Mouse (Mus musculus) megakaryocyte progenitor cell, adult 5-6 weeks (primary cell): ENCODE data around the gene Kctd21. TPM values are rescaled to one million over a fixed set of nuclear protein-coding genes. Genes with fewer than 3 reads are reported as not detected.
A peak's percentile ranks its signal among the peaks of the same experiment; 100 is the strongest.

ENCODE experiments used
- ATAC-seq: replicated peaks from 2 replicates; pipeline ENCODE4 v1.8.0; 2016; ENCODE audit warnings: mild to moderate bottlenecking, moderate TSS enrichment, inconsistent platforms; ENCODE audit not compliant: poor library complexity
- total RNA-seq, 2 experiments: library from RNA; stranded (forward) in 1 of 2; stranded (reverse) in 1 of 2; fragments of 157-497, 149-512 nt in 1 of 2; fragments of 200-1000 nt in 1 of 2; gene quantifications; 2 replicates each; pipeline versions ENCODE4 v1.2.3 to v1.2.4; 2015 to 2017

Gene Kctd21
- total RNA-seq, 2 experiments from 2014 or later: 0.54 to 1.0 TPM

GRCm38 (mm10) chr7:97346822-97347166, 14.7 kb downstream of the Kctd21 start:
- peak; percentile 91 for ATAC-seq

DNA sequence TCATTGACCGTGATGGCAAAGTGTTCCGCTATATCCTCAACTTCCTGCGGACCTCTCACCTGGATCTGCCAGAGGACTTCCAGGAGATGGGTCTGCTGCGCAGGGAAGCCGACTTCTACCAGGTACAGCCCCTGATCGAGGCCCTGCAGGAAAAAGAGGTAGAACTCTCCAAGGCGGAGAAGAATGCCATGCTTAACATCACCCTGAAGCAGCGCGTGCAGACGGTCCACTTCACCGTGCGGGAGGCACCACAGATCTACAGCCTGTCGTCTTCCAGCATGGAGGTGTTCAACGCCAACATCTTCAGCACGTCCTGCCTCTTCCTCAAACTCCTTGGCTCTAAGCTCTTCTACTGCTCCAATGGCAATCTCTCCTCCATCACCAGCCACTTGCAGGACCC, 15.3 kb downstream of the Kctd21 start:
- ATAC-seq: no peak

DNA sequence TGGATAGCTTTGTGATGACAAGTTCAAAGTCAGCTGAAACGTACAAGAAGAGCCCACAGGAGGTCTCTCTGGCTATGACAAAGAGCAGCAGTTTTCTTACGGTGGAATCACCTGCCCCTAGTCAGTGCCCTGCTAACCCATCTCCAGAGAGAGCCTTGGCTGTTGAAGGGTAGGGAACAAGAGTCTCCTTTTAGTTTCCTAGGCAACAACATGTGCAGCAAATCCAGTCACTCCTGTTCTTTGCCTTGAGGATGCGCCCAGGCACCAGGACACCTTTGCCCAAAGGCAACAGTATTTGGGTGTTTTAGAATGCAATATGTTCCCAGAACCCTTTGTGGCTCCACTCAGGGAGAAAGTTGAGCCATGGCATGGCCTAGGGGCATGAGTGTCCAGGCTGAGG, 16.2 kb downstream of the Kctd21 start:
- ATAC-seq: no peak

DNA sequence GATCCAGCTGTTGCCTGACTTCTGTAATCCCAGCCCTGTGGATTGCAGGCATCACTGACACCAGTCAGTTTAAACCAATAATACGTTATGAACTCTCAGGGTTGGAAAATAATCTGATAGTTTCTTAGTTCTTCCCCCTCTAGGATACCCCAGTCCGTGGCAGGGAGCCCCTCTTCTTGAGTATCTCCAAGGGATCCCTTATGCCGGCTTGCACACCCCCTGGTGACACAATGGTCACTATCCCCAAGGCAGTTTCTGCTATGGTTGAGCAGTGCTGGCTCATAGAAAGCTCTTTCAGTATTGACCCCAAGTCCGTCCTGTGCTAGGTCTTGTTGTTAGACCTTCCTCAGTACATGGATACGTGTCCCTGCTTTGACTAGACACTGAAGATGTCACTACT, 16.7 kb downstream of the Kctd21 start:
- ATAC-seq: no peak

GRCm38 (mm10) chr7:97349438-97349837, 17.3 kb downstream of the Kctd21 start:
- ATAC-seq: no peak

- ATAC-seq: no peak
Observed at GRCm38 (mm10) chr7:97350891-97351290, 18.8 kb downstream of the Kctd21 start.

- ATAC-seq: no peak
Observed at GRCm38 (mm10) chr7:97351792-97352513, 19.8 kb downstream of the Kctd21 start.

DNA sequence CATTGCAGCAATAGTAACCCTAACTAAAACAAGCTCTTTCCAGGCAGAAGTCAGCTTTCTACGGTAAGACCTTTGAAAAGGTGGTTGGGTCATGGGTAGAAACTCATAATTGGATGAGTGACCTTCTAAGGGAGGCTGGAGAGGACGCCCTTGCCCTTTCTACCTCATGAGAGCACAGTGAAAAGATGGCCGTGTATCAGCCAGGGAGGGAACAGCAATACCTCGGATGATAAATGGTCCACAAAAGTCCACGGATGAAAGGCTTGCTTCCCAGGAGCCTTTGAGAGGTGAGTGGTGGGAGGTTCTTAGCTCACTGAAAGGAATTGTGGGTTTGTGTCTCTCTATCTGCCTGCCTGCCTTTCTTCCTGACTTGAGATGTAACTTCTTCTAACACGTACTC, 21.2 kb downstream of the Kctd21 start:
- no peak for ATAC-seq

- ATAC-seq: peak; percentile 71
Observed at GRCm38 (mm10) chr7:97355068-97355841, 23.1 kb downstream of the Kctd21 start.

GRCm38 (mm10) chr7:97356253-97356652, 24.1 kb downstream of the Kctd21 start:
- ATAC-seq: no peak

- ATAC-seq: peak; percentile 44
Observed at GRCm38 (mm10) chr7:97356875-97357276, 24.7 kb downstream of the Kctd21 start.

DNA sequence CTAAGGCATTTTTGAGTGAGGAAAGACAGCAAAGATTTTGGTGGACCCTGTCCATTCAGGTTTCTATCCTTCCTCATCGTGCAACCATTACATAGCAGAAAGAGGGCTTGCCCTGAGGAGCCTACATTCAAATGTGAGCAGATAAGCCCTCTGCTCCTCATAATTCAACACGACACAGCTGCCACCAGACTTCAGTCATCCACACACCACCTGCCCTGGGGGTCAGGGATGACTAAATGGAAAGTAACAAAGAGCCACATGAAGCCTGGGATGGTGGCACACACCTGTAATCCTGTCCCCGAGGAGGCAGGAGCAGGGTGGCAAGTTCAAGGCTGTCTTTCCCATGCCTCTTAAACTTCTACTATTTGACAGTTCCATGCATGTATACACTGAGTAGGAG, 25.7 kb downstream of the Kctd21 start:
- no peak for ATAC-seq

DNA sequence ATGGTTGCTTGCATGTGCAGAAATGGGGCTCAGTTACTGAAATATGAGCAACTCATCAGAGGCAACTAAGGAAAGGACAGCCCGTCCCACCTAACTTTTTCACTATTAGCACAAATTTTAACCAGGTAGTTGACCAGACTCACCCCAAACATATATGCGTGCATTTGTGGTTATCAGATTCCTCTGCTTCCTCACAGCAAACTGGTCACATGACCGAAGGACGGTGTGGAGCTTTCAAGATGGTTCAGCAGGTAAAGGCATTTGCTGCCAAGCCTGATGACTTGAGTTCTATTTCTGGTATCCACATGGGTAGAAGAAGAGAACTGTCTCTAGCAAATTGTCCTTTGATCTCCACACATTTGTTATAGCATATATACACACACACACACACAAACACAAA, 26.2 kb downstream of the Kctd21 start:
- no peak for ATAC-seq

DNA sequence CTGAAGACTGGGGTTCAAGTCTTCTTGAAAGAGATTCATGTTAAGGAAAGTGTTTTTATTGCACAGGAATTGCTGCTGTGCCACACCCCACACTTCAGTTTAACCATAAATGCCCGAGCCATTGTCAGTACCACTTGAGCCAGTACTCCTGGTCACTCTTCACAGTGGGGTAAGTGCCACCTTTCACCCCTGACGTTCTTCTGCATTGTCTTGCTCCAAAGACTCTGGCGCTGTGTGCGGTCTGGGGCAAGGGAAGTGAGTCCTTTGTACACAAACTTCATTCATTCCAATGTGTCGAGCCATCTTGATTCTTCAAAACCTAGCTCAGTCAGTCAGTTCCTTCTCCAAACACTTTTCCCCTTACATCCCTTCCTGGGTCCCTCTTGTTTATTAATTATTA, 28.0 kb downstream of the Kctd21 start:
- no peak for ATAC-seq

DNA sequence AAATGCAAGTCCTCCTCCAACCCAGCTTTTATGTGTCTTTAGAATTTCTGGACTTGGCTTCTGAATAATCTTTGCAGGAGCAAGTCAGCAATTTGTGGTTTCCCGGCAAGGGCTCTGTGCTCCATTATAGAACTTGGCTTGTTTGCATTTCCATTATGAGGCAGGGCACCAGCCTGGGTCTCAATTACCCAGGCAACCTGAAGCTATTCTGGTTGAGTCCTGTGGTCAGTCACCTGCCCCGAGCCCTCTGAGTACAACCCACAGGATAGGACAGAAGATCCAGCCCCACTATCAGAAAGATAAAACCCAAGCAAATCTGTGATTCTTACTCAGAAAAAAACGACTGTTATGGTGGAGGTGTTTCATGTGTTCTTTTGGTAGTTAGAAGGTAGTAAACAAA, 28.8 kb downstream of the Kctd21 start:
- ATAC-seq: no peak

DNA sequence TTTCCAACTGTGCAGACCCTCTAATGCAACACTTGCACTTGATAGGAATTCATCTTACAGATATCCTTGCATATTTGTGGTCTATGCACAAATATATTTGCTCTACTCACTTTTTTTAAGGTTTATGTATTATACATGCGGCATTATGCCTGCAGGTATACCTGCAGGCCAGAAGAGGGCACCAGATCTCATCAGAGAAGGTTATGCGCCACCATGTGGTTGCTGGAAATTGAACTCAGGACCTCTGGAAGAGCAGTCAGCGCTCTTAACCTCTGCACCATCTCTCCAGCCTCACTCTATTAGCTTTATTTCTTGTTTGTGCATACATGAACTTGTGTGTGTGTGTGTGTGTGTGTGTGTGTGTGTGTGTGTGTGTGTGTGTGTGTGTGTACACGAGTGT, 29.3 kb downstream of the Kctd21 start:
- peak; percentile 77 for ATAC-seq

- no peak for ATAC-seq
Observed at GRCm38 (mm10) chr7:97365887-97366286, 33.8 kb downstream of the Kctd21 start.

GRCm38 (mm10) chr7:97375101-97375500, 43.0 kb downstream of the Kctd21 start:
- no peak for ATAC-seq

- ATAC-seq: peak; percentile 52
Observed at GRCm38 (mm10) chr7:97375906-97376305, 43.8 kb downstream of the Kctd21 start.

DNA sequence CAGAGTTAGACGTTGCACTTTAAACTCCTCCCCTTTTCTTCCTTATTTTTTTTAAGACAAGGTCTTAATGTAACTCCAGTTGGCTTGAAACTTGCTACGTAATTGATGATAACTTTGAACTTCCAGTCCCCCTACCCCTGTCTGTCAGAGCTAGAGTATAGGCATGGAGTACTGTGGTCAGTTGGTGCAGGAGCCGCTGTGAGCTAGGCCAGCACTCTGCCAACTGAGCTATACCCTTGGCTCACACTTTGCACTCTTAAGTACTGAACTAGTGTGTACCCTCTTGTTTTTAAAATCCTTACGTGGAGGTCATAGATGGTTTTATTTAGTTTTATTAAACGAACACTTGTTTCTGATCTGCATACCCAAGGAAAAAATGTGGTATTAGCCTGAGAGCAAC, 47.2 kb downstream of the Kctd21 start:
- ATAC-seq: no peak

GRCm38 (mm10) chr7:97380500-97381123, 48.5 kb downstream of the Kctd21 start:
- ATAC-seq: no peak

GRCm38 (mm10) chr7:97382661-97383060, 50.5 kb downstream of the Kctd21 start:
- no peak for ATAC-seq
